Mouse (Mus musculus) frontal cortex, postnatal 36 days (tissue): ENCODE measurements around the gene Socs2.

Source experiments
- DNase-seq, 2 experiments: peaks; one replicate each; pipeline ENCODE4 v3.0.0; 2022; ENCODE audit warnings: low spot score in 2 of 2

Socs2 gene

GRCm38 (mm10) chr10:95354047-95354446, 62.9 kb downstream of the Socs2 start:
- no peak for DNase-seq

- DNase-seq: no peak
Observed at GRCm38 (mm10) chr10:95348457-95348856, 68.5 kb downstream of the Socs2 start.

- DNase-seq: no peak
Observed at GRCm38 (mm10) chr10:95347776-95348175, 69.2 kb downstream of the Socs2 start.

- DNase-seq: no peak
Observed at GRCm38 (mm10) chr10:95342833-95343590, 74.0 kb downstream of the Socs2 start.

GRCm38 (mm10) chr10:95340676-95341075, 76.3 kb downstream of the Socs2 start:
- no peak for DNase-seq

GRCm38 (mm10) chr10:95337589-95337988, 79.4 kb downstream of the Socs2 start:
- DNase-seq: no peak

- no peak for DNase-seq
Observed at GRCm38 (mm10) chr10:95336781-95337544, 80.0 kb downstream of the Socs2 start.
